Mouse (Mus musculus): ENCODE results near the gene Lnpep.

Lnpep gene

GRCm38 (mm10) chr17:17609523-17609922, 15.3 kb downstream of the Lnpep start:
- no peak for DNase-seq (ENCODE audit: low read depth, low spot score)

- DNase-seq (ENCODE audit: low read depth, low spot score): peak; percentile 93
These were observed 16.3 kb downstream of the Lnpep start for GRCm38 (mm10) chr17:17608416-17608988.

- DNase-seq (ENCODE audit: low read depth, low spot score): peak; percentile 44
These were observed 20.3 kb downstream of the Lnpep start for GRCm38 (mm10) chr17:17604554-17604953.

- no peak for DNase-seq (ENCODE audit: low read depth, low spot score)
These were observed 21.2 kb downstream of the Lnpep start for GRCm38 (mm10) chr17:17603609-17604008.

- DNase-seq (ENCODE audit: low read depth, low spot score): peak; percentile 40
These were observed 22.1 kb downstream of the Lnpep start for GRCm38 (mm10) chr17:17602786-17603185.

- no peak for DNase-seq (ENCODE audit: low read depth, low spot score)
These were observed 22.5 kb downstream of the Lnpep start for GRCm38 (mm10) chr17:17602330-17602729.

- DNase-seq (ENCODE audit: low read depth, low spot score): peak; percentile 96
These were observed 24.0 kb downstream of the Lnpep start for GRCm38 (mm10) chr17:17600804-17601252.

GRCm38 (mm10) chr17:17600001-17600400, 24.8 kb downstream of the Lnpep start:
- DNase-seq (ENCODE audit: low read depth, low spot score): no peak

GRCm38 (mm10) chr17:17598355-17598754, 26.5 kb downstream of the Lnpep start:
- DNase-seq (ENCODE audit: low read depth, low spot score): no peak

GRCm38 (mm10) chr17:17592926-17593325, 31.9 kb downstream of the Lnpep start:
- peak; percentile 84 for DNase-seq (ENCODE audit: low read depth, low spot score)

- no peak for DNase-seq (ENCODE audit: low read depth, low spot score)
These were observed 37.4 kb downstream of the Lnpep start for GRCm38 (mm10) chr17:17587333-17588047.

GRCm38 (mm10) chr17:17585115-17585514, 39.7 kb downstream of the Lnpep start:
- DNase-seq (ENCODE audit: low read depth, low spot score): no peak

GRCm38 (mm10) chr17:17583896-17584295, 41.0 kb downstream of the Lnpep start:
- no peak for DNase-seq (ENCODE audit: low read depth, low spot score)

- DNase-seq (ENCODE audit: low read depth, low spot score): no peak
These were observed 43.6 kb downstream of the Lnpep start for GRCm38 (mm10) chr17:17581234-17581633.

GRCm38 (mm10) chr17:17576399-17576798, 48.5 kb downstream of the Lnpep start:
- DNase-seq (ENCODE audit: low read depth, low spot score): no peak

GRCm38 (mm10) chr17:17567071-17567470, 57.8 kb downstream of the Lnpep start:
- DNase-seq (ENCODE audit: low read depth, low spot score): peak; percentile 71

GRCm38 (mm10) chr17:17548958-17549357, 75.9 kb downstream of the Lnpep start:
- no peak for DNase-seq (ENCODE audit: low read depth, low spot score)

- no peak for DNase-seq (ENCODE audit: low read depth, low spot score)
These were observed 93.5 kb downstream of the Lnpep start for GRCm38 (mm10) chr17:17531338-17531737.

- no peak for DNase-seq (ENCODE audit: low read depth, low spot score)
These were observed 108.3 kb downstream of the Lnpep start for GRCm38 (mm10) chr17:17516384-17517016.

- no peak for DNase-seq (ENCODE audit: low read depth, low spot score)
These were observed 118.2 kb downstream of the Lnpep start for GRCm38 (mm10) chr17:17506677-17507076.

- DNase-seq (ENCODE audit: low read depth, low spot score): peak; percentile 63
These were observed 125.6 kb downstream of the Lnpep start for GRCm38 (mm10) chr17:17499278-17499677.

GRCm38 (mm10) chr17:17498848-17499247, 126.0 kb downstream of the Lnpep start:
- DNase-seq (ENCODE audit: low read depth, low spot score): peak; percentile 55

GRCm38 (mm10) chr17:17496730-17497129, 128.1 kb downstream of the Lnpep start:
- DNase-seq (ENCODE audit: low read depth, low spot score): no peak

All from brain, adult 2 months (tissue).